Mouse (Mus musculus) midbrain, embryonic 12.5 days (tissue): ENCODE results near the gene Rtn2. TPM values are rescaled to one million over a fixed set of nuclear protein-coding genes. Genes with fewer than 3 reads are reported as not detected.

Experiments
- ATAC-seq: fragments of 200-750 bp; cut with Nextera tagmentation; 2 replicates; pipeline ENCODE4 v1.8.0; 2017; ENCODE audit warnings: low read depth, moderate TSS enrichment, moderate library complexity; ENCODE audit not compliant: low FRiP score
- H3K27ac ChIP-seq: fragments of 300-500 bp; sonication (generic); replicated peaks from 2 replicates; pipeline ENCODE4 v1.5.1; 2016; ENCODE audit warnings: mild to moderate bottlenecking
- H3K27me3 ChIP-seq: fragments of 300-500 bp; sonication (generic); 2 replicates; pipeline ENCODE4 v1.6.1; 2016; ENCODE audit warnings: mild to moderate bottlenecking
- H3K36me3 ChIP-seq: fragments of 300-500 bp; sonication (generic); 2 replicates; pipeline ENCODE4 v1.6.1; 2016
- H3K4me1 ChIP-seq: fragments of 300-500 bp; sonication (generic); 2 replicates; pipeline ENCODE4 v1.6.1; 2016
- H3K4me2 ChIP-seq: fragments of 300-500 bp; sonication (generic); replicated peaks from 2 replicates; pipeline ENCODE4 v1.6.1; 2016; ENCODE audit warnings: mild to moderate bottlenecking, moderate library complexity
- H3K4me3 ChIP-seq: fragments of 300-500 bp; sonication (generic); 2 replicates; pipeline ENCODE4 v1.5.1; 2016; ENCODE audit warnings: mild to moderate bottlenecking
- H3K9ac ChIP-seq: fragments of 300-500 bp; sonication (generic); replicated peaks from 2 replicates; pipeline ENCODE4 v1.6.1; 2016; ENCODE audit warnings: mild to moderate bottlenecking, moderate library complexity
- H3K9me3 ChIP-seq: fragments of 300-500 bp; sonication (generic); 2 replicates; pipeline ENCODE4 v1.6.1; 2016; ENCODE audit warnings: mild to moderate bottlenecking
- WGBS: fragments of 180-500 bp; shearing (Covaris S2); methylation state at CpG from one replicate; pipeline ENCODE4 v1.1.7; 2016; 5-methylcytosine and 5-hydroxymethylcytosine counted together
- polyA plus RNA-seq: library from polyadenylated mRNA; unstranded; fragments of >200 nt; fragmentation: Nextera tagmentation; extraction: Ambion mirVana; gene quantifications from 2 replicates; pipeline ENCODE4 v1.2.1, GENCODE M21; 2016

Gene Rtn2
- polyA plus RNA-seq, 1 experiment from 2014 or later: 74.6 TPM

DNA sequence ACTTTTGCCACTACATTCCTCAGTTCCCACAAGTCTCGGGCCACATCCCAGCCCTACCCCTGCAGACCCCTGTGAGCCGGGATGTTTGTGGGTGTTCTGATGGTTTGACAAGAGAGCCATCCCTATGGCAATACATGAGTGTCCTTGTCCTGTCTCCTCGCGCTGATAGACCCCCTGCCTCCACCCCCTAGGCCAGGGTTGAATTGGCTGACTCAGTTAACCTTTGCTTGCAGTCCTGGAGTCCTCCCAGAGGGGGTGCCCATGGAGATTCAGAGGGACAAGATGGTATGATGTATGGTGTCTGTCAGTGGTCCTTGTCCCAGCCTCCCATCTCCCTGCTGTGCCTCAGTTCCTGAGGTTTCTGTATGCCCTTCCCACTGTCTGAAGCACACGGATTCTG is 31.6 kb downstream of the Rtn2 start:
- Histone ChIP-seq H3K9ac (no peak overlapping the region), H3K4me2 (no peak overlapping the region), H3K9me3 (no peaks in the 10 kb centered on the region), H3K27me3 (peaks cover 62% of the 10 kb centered on the region), H3K36me3 (no peaks in the 10 kb centered on the region), H3K4me3 (no peak overlapping the region), H3K4me1 (peaks cover 17% of the 10 kb centered on the region), H3K27ac (no peak overlapping the region)
- no peak for ATAC-seq
- WGBS: 46% methylated on average over 5 of the region's 5 CpGs

DNA sequence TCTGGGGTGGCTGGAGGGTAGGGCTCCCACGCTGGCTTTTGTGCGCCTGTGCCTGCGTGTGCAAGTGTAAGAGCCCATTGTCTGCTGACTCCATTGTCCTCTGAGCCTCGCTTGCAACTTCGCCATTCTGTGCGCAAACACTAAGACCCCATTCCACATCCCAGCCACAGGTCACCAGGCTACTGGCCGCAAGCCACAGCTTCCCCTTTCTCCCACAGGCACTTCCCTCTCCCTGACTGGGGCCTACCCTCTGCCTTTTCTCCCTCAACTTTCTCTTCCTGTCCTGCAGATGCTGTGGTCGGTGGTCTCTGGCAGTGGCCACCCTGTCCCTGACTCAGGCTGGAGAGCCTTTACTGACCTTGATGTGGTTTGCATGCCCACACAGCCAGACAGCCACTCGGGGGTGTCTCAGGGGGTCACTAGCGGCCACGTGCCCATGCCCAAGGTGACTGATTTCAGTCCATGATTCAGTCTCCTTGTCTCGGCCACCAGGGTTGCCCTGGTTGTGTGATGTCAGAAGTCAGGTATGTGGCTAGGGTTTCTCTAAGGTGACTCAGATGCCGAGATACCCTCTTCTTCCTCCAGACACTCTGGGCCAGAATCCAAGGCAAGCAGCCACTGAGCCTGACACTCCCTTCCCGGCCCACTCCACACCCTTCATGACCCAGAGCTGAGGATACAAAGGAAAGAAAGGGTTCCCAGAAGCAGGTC is 34.2 kb downstream of the Rtn2 start:
- ATAC-seq: no peak
- 41% methylated on average over 14 of the region's 14 CpGs for whole genome bisulfite sequencing

DNA sequence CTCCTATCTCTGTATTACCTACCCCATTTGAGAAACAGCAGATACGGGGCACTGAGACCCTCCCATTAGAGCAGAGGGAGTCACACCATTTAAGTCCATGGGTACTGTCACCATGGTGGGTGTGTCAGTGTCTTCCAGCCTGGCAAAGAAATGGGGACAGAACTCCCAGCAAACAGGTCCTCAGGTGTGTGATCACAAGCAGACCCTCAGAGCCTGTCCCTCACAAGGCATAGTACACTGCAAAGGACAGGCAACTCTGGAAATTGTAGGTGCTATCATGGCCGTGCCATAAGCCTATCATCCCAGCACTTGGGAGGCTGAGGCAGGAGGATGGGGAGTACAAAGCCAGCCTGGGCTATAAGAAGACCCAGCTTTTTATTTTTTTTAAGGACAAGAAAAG is 35.8 kb downstream of the Rtn2 start:
- no peaks in the 10 kb centered on the region for H3K9me3 ChIP-seq
- H3K9ac ChIP-seq: no peak overlapping the region
- no peak overlapping the region for H3K4me3 ChIP-seq
- H3K4me1 ChIP-seq: peaks cover 19% of the 10 kb centered on the region
- no peaks in the 10 kb centered on the region for H3K36me3 ChIP-seq
- WGBS: 71% methylated on average over 2 of the region's 2 CpGs
- no peak for ATAC-seq
- no peak overlapping the region for H3K27ac ChIP-seq
- H3K27me3 ChIP-seq: peaks cover 55% of the 10 kb centered on the region
- no peak overlapping the region for H3K4me2 ChIP-seq

More for the DNA sequence above, 34.2 kb downstream of the Rtn2 start:
- Histone ChIP-seq H3K36me3 (no peaks in the 10 kb centered on the region), H3K9me3 (no peaks in the 10 kb centered on the region), H3K27me3 (peaks cover 57% of the 10 kb centered on the region), H3K4me2 (no peak overlapping the region), H3K4me1 (peaks cover 19% of the 10 kb centered on the region), H3K4me3 (no peak overlapping the region), H3K9ac (peak overlapping the region; percentile 39; the same call in 1 of the 2 replicates), H3K27ac (no peak overlapping the region)

DNA sequence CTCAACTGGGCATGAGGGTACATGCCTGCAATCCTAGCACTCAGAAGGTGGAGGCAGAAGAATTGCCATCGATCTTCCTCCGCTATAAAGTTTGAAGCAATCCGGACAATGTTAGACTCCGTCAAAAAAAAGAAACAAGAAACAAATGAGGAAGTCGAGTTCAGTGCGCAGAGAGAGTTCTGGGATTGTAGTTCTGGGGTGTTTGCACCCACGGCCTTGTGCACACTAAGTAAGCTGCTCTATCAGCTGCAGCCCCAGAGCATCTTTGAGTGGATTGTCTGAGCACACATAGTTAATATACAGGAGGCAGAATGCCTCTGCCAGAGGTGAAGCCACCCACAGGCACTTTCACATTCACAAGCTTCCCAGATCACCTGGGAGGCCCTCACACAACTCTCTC is 36.3 kb downstream of the Rtn2 start:
- no peak overlapping the region for H3K4me3 ChIP-seq
- H3K9me3 ChIP-seq: no peaks in the 10 kb centered on the region
- H3K27ac ChIP-seq: no peak overlapping the region
- H3K9ac ChIP-seq: no peak overlapping the region
- H3K4me2 ChIP-seq: no peak overlapping the region
- 77% methylated on average over 7 of the region's 7 CpGs for WGBS
- H3K36me3 ChIP-seq: no peaks in the 10 kb centered on the region
- H3K4me1 ChIP-seq: peaks cover 19% of the 10 kb centered on the region
- H3K27me3 ChIP-seq: peaks cover 55% of the 10 kb centered on the region
- no peak for ATAC-seq

DNA sequence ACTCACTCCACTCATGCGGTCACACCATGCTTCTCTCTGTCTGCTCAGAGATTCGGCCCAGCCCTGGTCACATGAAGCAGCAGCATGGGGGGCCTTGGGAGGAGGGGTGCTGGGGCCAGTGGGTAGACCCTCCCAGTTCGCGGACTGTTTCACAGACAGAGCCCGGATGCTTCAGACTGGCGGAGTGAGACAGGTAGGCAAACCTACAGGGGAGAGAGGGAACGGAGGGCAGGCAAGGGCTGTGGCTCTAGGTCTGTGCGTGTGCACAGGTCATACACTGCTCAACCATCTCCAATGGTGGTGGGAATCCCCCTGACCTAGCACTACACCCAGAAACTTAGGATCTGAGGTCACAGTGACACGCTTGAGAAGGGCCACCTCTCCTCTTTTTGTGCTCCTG is 37.0 kb downstream of the Rtn2 start:
- Histone ChIP-seq H3K4me1 (peaks cover 19% of the 10 kb centered on the region), H3K9me3 (no peaks in the 10 kb centered on the region), H3K9ac (peak overlapping the region; percentile 51; the same call in 1 of the 2 replicates), H3K27ac (0 out of 2 replicates have a peak overlapping the region, but pooled peaks have one; percentile 11), H3K36me3 (no peaks in the 10 kb centered on the region), H3K27me3 (peaks cover 48% of the 10 kb centered on the region), H3K4me3 (peak overlapping the region; percentile 48), H3K4me2 (peak overlapping the region; percentile 73)
- 19% methylated on average over 9 of the region's 9 CpGs for WGBS
- peak; percentile 73 for ATAC-seq

DNA sequence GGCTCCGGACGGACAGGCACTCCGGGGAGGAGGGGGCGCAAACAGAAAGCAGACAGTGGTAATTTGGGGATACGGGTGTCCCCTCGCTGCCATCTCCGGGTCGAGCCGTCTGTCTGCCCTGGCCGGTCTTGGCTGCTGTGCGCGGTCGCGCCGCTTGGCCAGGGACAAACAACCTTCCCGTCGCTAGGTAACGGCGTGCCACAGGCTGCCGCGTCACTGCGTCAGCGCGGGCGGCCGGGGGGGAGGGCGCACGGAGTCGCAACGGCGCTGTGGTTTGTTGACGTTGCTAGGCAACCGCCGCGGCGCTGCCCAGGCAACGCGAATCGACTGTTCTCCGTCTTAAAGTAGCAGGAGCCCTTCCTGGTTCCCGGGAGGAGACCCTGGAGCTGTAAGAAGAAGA is 37.5 kb downstream of the Rtn2 start:
- peak overlapping the region; percentile 48 for H3K4me3 ChIP-seq
- no peaks in the 10 kb centered on the region for H3K36me3 ChIP-seq
- peaks cover 43% of the 10 kb centered on the region for H3K27me3 ChIP-seq
- WGBS: under 1% methylated on average over 41 of the region's 41 CpGs
- H3K27ac ChIP-seq: no peak overlapping the region; the same call in 1 of the 2 replicates
- peaks cover 19% of the 10 kb centered on the region for H3K4me1 ChIP-seq
- H3K9ac ChIP-seq: peak overlapping the region; percentile 51; the same call in 1 of the 2 replicates
- H3K4me2 ChIP-seq: peak overlapping the region; percentile 73
- H3K9me3 ChIP-seq: no peaks in the 10 kb centered on the region
- peak; percentile 93 for ATAC-seq

DNA sequence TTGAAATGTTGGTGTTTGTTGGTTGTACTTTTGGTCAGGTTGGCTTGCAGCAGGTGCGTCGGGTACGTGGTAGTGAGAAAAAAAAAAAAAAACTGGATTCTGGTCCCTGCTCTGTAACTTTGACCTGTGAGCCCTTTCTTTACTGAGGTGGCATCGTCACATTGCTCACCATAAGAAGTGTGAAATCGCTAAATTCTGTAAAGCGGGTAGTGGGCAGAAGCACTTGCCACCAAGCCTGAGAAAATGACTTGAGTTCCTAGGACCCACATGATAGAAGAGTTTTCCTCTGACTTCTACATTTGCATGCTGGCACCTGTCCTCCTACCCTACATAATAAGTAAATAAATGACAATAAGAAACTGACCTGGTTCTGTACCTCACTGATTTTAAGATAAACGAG is 38.2 kb downstream of the Rtn2 start:
- H3K9ac ChIP-seq: no peak overlapping the region; the same call in 1 of the 2 replicates
- peaks cover 19% of the 10 kb centered on the region for H3K4me1 ChIP-seq
- H3K36me3 ChIP-seq: no peaks in the 10 kb centered on the region
- ATAC-seq: no peak
- H3K27ac ChIP-seq: no peak overlapping the region; the same call in 1 of the 2 replicates
- H3K9me3 ChIP-seq: no peaks in the 10 kb centered on the region
- 43% methylated on average over 7 of the region's 7 CpGs for WGBS
- peak overlapping the region; percentile 48; the same call in 1 of the 2 replicates for H3K4me3 ChIP-seq
- H3K27me3 ChIP-seq: peaks cover 39% of the 10 kb centered on the region
- peak overlapping the region; percentile 73 for H3K4me2 ChIP-seq

DNA sequence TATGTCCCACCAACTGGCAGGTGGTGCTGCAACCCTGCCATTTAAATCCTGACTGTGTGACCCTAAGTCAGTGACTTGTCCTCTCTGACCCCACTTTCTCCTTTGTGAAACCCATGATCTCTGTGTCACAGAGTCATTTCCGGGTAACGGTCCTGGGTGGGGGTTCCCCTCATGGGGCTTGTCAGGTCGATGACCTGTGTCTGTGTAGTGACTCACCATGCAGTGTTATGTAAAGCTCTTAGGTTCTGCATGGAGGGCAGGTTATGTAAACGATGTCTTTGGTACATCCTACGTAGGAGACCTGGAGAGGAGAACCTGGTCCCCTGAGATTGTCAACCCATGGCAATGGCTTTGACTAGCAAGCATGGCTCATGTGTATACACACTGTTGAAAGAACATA is 39.0 kb downstream of the Rtn2 start:
- peaks cover 39% of the 10 kb centered on the region for H3K27me3 ChIP-seq
- WGBS: 69% methylated on average over 5 of the region's 5 CpGs
- no peak overlapping the region for H3K9ac ChIP-seq
- H3K36me3 ChIP-seq: no peaks in the 10 kb centered on the region
- no peak overlapping the region for H3K27ac ChIP-seq
- no peak for ATAC-seq
- no peaks in the 10 kb centered on the region for H3K9me3 ChIP-seq
- peaks cover 25% of the 10 kb centered on the region for H3K4me1 ChIP-seq
- no peak overlapping the region for H3K4me3 ChIP-seq
- no peak overlapping the region for H3K4me2 ChIP-seq

DNA sequence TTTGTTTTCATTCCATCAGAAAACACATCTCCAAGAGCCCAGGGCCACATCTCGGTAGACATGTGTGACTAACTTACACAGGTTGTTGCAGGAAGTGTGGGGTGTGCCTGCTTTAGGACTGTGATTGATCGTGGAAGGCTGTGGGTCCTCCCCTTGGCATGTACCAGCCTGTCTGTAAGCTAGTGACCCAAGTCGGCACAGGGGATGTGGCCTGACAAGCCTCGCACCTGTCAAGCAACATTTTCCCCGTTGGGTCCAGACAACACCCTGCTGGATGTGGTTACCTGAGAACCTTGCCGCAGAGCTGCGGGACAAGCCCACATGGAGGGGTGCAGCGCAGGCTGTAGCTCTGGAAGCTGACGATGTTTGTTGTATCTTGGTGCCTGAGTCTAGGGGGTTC is 40.1 kb downstream of the Rtn2 start:
- H3K36me3 ChIP-seq: no peaks in the 10 kb centered on the region
- no peaks in the 10 kb centered on the region for H3K9me3 ChIP-seq
- peaks cover 34% of the 10 kb centered on the region for H3K4me1 ChIP-seq
- no peak overlapping the region for H3K4me2 ChIP-seq
- no peak overlapping the region for H3K4me3 ChIP-seq
- 66% methylated on average over 9 of the region's 9 CpGs for WGBS
- no peak for ATAC-seq
- H3K27me3 ChIP-seq: peaks cover 32% of the 10 kb centered on the region
- H3K27ac ChIP-seq: no peak overlapping the region
- H3K9ac ChIP-seq: no peak overlapping the region

DNA sequence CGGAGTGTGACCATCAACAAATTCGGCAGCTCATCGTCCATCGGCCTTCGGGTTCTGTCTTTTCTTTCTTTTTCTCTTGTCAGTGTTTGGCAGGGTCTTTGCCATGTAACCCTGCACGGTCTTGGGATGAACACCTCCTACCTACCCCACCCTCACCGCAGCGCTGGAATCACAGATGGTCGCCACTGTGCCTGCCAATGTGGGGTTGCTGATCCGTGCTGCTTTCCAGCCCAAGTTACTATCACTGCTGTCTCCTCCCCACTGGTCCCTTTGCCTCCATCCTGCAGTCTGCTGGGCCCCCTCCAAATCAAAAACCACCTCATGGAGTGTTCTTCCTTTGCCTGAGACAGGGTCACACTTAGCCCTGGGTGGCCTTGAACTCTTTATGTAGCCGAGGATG is 41.8 kb downstream of the Rtn2 start:
- 87% methylated on average over 11 of the region's 11 CpGs for WGBS
- Histone ChIP-seq H3K9me3 (no peaks in the 10 kb centered on the region), H3K4me3 (no peak overlapping the region), H3K27ac (no peak overlapping the region), H3K27me3 (peaks cover 16% of the 10 kb centered on the region), H3K9ac (no peak overlapping the region), H3K4me2 (no peak overlapping the region), H3K36me3 (no peaks in the 10 kb centered on the region), H3K4me1 (peaks cover 32% of the 10 kb centered on the region)
- ATAC-seq: no peak

DNA sequence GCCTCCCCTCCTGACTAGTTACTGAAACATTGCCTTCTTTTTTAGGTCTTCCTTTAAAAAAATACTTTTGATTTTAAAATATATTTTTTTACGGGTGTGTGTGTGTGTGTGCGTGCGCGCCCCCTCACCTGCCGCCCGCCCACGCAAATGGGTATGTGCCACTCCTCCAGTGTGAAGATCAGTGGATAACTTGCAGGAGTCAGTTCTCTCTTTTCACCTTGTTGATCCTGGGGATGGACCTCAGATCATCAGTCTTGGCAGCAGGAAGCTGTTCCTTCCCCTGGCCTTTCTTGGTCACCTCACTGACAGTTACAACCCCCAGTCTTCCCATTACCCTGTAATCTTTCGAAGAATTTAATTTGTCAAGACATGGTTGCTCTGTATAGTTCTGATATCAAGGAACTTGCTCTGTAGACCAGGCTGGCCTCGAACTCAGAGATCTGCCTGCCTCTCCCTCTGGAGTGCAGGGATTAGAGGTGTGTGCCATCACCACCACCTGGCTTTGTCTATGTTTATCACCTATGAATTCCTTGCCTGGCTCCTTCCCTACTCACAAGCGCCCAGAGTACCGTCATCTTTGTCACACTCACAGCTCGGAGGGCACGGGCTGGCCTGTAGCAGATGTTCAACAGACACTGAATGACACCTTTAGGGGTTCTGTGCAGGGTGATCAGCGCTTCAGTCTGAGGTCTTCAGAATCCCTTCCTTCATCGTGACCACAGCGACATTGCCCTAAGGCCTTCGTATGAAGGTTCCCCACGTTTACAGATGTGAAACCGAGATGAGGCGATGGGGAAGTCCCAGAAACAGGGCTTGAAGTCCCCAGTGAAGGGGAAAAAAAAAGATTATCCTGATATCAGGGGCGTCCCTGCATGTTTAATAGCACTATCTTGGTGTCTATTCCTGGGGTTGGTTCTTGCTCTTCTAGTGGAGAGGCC is 43.1 kb downstream of the Rtn2 start:
- H3K9ac ChIP-seq: no peak overlapping the region
- peak overlapping the region; percentile 56 for H3K4me2 ChIP-seq
- ATAC-seq: no peak
- no peak overlapping the region for H3K27ac ChIP-seq
- no peaks in the 10 kb centered on the region for H3K9me3 ChIP-seq
- WGBS: 74% methylated on average over 21 of the region's 21 CpGs
- H3K27me3 ChIP-seq: peaks cover 13% of the 10 kb centered on the region; the same call in 1 of the 2 replicates
- no peak overlapping the region for H3K4me3 ChIP-seq
- H3K4me1 ChIP-seq: peaks cover 21% of the 10 kb centered on the region
- no peaks in the 10 kb centered on the region for H3K36me3 ChIP-seq

DNA sequence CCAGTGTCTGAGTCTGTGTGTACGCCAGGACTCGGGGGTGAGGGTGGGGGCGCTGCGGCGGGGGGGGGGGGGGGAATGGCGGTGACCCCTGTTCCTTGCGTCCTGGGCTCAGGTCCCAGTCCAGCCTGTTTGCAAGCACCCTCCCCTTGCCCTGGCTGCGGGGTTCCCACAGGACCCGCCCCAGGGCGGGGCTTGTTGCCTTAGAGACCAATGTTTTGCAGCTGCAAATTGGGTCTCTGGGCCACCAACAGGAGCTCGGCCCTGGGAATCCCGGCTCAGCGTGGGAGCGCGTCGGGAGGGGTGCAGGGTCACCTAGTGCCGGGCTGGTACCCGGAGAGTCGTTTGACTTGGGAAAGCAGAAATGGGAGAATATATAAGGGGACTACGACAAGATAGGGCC is 43.9 kb downstream of the Rtn2 start:
- peak; percentile 75 for ATAC-seq
- 0 out of 2 replicates have a peak overlapping the region, but pooled peaks have one; percentile 28 for H3K9ac ChIP-seq
- H3K36me3 ChIP-seq: no peaks in the 10 kb centered on the region
- H3K9me3 ChIP-seq: no peaks in the 10 kb centered on the region
- H3K4me3 ChIP-seq: peak overlapping the region; percentile 35
- H3K4me2 ChIP-seq: peak overlapping the region; percentile 56
- peaks cover 17% of the 10 kb centered on the region for H3K27me3 ChIP-seq
- H3K27ac ChIP-seq: peak overlapping the region; percentile 31
- under 1% methylated on average over 20 of the region's 20 CpGs for WGBS
- peaks cover 19% of the 10 kb centered on the region for H3K4me1 ChIP-seq
